Mouse (Mus musculus) small intestine, adult 2 months (tissue): Measurements from ENCODE around the gene AF067063.

Experiments used
- CTCF ChIP-seq: fragments of 200-500 bp; IDR thresholded peaks from 2 replicates; pipeline ENCODE4 v1.5.1; 2012; ENCODE audit warnings: low read depth, mild to moderate bottlenecking, control low read depth, inconsistent platforms, low read length, moderate library complexity, mixed read lengths; ENCODE audit not compliant: insufficient replicate concordance, insufficient read length; ENCODE audit errors: extremely low read depth
- POLR2A ChIP-seq: fragments of 200-500 bp; IDR thresholded peaks from 2 replicates; pipeline ENCODE4 v1.6.1; 2012; ENCODE audit warnings: low read depth, mild to moderate bottlenecking, control low read depth, inconsistent platforms, low read length, moderate library complexity

DNA sequence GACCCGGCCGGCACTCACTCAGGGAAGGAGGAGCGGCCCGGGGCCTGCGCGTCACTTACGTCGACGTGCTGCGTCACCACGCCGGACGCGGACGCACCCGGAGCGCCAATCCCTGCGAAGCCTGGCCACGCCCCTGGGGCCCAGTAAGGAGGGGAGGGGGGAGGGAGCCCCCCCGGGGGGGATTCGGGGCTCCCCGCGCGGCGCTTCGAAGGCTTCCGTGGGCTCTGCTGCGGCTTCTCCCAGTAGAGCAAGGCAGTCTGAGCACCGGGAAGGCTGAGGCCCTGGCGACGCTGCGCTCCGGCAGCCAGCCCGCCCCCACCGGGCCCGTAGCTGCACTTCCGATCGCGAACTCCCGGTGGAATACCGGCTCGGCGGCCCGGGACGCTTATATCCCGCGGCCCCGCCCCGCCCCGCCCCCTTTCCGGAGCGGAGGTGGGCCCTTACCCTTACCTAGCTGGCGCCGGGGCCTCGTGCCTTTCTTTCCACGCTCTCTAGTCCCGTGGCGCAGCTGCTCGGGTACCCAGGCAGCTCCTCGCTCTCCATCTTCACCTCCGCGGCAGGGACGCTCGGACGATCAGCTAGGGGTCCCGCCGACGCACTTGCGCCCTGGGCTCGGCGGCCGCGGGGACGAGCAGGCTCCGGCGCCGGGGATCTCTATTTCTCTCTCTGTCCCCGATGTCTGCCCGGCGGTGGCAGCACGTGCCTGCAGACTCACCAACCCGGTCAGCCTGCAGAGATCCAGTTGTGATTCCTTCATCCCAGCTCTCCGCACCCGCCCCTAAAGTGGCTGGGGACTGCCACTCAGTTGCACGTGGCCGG is 39.0 kb downstream of the AF067063 start, which contains the start of gene Zfp131:
- TF ChIP-seq CTCF = no peak
- TF ChIP-seq POLR2A = peak; percentile 84
